Mouse (Mus musculus): Measurements from ENCODE around the gene Btg3.
A peak's percentile ranks its signal among the peaks of the same experiment; 100 is the strongest.

The Btg3 gene

GRCm38 (mm10) chr16:78346662-78347327 is 30.2 kb downstream of the Btg3 start:
- no peak for DNase-seq (ENCODE audit: low spot score in 2 of 2)

- no peak for DNase-seq (ENCODE audit: low spot score in 2 of 2)
These were observed 33.2 kb downstream of the Btg3 start for GRCm38 (mm10) chr16:78343792-78344191.

GRCm38 (mm10) chr16:78342767-78343166 is 34.2 kb downstream of the Btg3 start:
- no peak for DNase-seq (ENCODE audit: low spot score in 2 of 2)

- DNase-seq (ENCODE audit: low spot score in 2 of 2) = no peak
These were observed 35.6 kb downstream of the Btg3 start for GRCm38 (mm10) chr16:78341356-78341755.

- DNase-seq (ENCODE audit: low spot score in 2 of 2) = no peak
These were observed 39.8 kb downstream of the Btg3 start for GRCm38 (mm10) chr16:78337226-78337625.

- DNase-seq (ENCODE audit: low spot score in 2 of 2) = no peak
These were observed 49.0 kb downstream of the Btg3 start for GRCm38 (mm10) chr16:78327999-78328398.

- no peak for DNase-seq (ENCODE audit: low spot score in 2 of 2)
These were observed 49.4 kb downstream of the Btg3 start for GRCm38 (mm10) chr16:78327562-78327961.

- DNase-seq (ENCODE audit: low spot score in 2 of 2) = no peak
These were observed 50.8 kb downstream of the Btg3 start for GRCm38 (mm10) chr16:78325972-78326848.

GRCm38 (mm10) chr16:78322140-78322539 is 54.9 kb downstream of the Btg3 start:
- DNase-seq (ENCODE audit: low spot score in 2 of 2) = no peak

- no peak for DNase-seq (ENCODE audit: low spot score in 2 of 2)
These were observed 55.4 kb downstream of the Btg3 start for GRCm38 (mm10) chr16:78321559-78321958.

- no peak for DNase-seq (ENCODE audit: low spot score in 2 of 2)
These were observed 57.3 kb downstream of the Btg3 start for GRCm38 (mm10) chr16:78319711-78320110.

- DNase-seq (ENCODE audit: low spot score in 2 of 2) = no peak
These were observed 59.0 kb downstream of the Btg3 start for GRCm38 (mm10) chr16:78317960-78318359.

- peak in 1 of 2 experiments; percentile 39 for DNase-seq (ENCODE audit: low spot score in 2 of 2)
These were observed 60.1 kb downstream of the Btg3 start for GRCm38 (mm10) chr16:78316849-78317248.

GRCm38 (mm10) chr16:78314026-78314425 is 63.0 kb downstream of the Btg3 start:
- no peak for DNase-seq (ENCODE audit: low spot score in 2 of 2)

- no peak for DNase-seq (ENCODE audit: low spot score in 2 of 2)
These were observed 63.7 kb downstream of the Btg3 start for GRCm38 (mm10) chr16:78313135-78313887.

GRCm38 (mm10) chr16:78309258-78309657 is 67.7 kb downstream of the Btg3 start:
- DNase-seq (ENCODE audit: low spot score in 2 of 2) = no peak

- no peak for DNase-seq (ENCODE audit: low spot score in 2 of 2)
These were observed 69.4 kb downstream of the Btg3 start for GRCm38 (mm10) chr16:78307476-78308192.

GRCm38 (mm10) chr16:78306606-78307005 is 70.4 kb downstream of the Btg3 start:
- DNase-seq (ENCODE audit: low spot score in 2 of 2) = no peak

- no peak for DNase-seq (ENCODE audit: low spot score in 2 of 2)
These were observed 71.3 kb downstream of the Btg3 start for GRCm38 (mm10) chr16:78305606-78306100.

- no peak for DNase-seq (ENCODE audit: low spot score in 2 of 2)
These were observed 74.3 kb downstream of the Btg3 start for GRCm38 (mm10) chr16:78302678-78303050.
